Mouse (Mus musculus) ES-E14 (cell line): Measurements from ENCODE around the gene Olfr571. TPM values are rescaled to one million over a fixed set of nuclear protein-coding genes. Genes with fewer than 3 reads are reported as not detected.
A peak's percentile ranks its signal among the peaks of the same experiment; 100 is the strongest.

Experiments
- DNase-seq: peaks from one replicate; pipeline ENCODE4 v3.0.0-alpha.2; 2013; ENCODE audit warnings: low read depth, low spot score
- H3K27ac ChIP-seq: 2 replicates; pipeline ENCODE4 v1.5.1; 2012; ENCODE audit warnings: low read depth, mild to moderate bottlenecking, low read length, moderate library complexity, mixed read lengths; ENCODE audit not compliant: poor library complexity, insufficient read depth, severe bottlenecking
- H3K36me3 ChIP-seq: 2 replicates; pipeline ENCODE4 v1.6.1; 2012; ENCODE audit warnings: mild to moderate bottlenecking, low read length, moderate library complexity, mixed read lengths; ENCODE audit not compliant: control insufficient read depth, poor library complexity, insufficient read depth, severe bottlenecking
- H3K4me1 ChIP-seq, 2 experiments: fragments of 150-350 bp in 1 of 2; sonication (generic) in 1 of 2; 2 replicates each; pipeline ENCODE4 v1.6.1; 2012; ENCODE audit warnings: low read length in 2 of 2, mild to moderate bottlenecking in 1 of 2, mixed read lengths in 1 of 2; ENCODE audit not compliant: control insufficient read depth in 2 of 2, insufficient read depth in 2 of 2, poor library complexity in 1 of 2
- H3K4me3 ChIP-seq, 2 experiments: fragments of 150-350 bp in 1 of 2; sonication (generic) in 1 of 2; 2 replicates each; pipeline ENCODE4 v1.5.1; 2012; ENCODE audit warnings: low read length in 2 of 2, low read depth in 1 of 2, mild to moderate bottlenecking in 1 of 2, mixed read lengths in 1 of 2; ENCODE audit not compliant: insufficient read depth in 1 of 2, poor library complexity in 1 of 2, severe bottlenecking in 1 of 2
- H3K9ac ChIP-seq: 2 replicates; pipeline ENCODE4 v1.6.1; 2012; ENCODE audit warnings: low read depth, mild to moderate bottlenecking, low read length, mixed read lengths; ENCODE audit not compliant: poor library complexity, insufficient read depth, severe bottlenecking
- H3K9me3 ChIP-seq: fragments of 150-350 bp; sonication (generic); 2 replicates; pipeline ENCODE4 v1.6.1; 2012; ENCODE audit warnings: low read depth, mild to moderate bottlenecking, low read length; ENCODE audit not compliant: control insufficient read depth, insufficient read depth
- CHD2 ChIP-seq: IDR thresholded peaks from 2 replicates; pipeline ENCODE4 v1.6.1; 2014; ENCODE audit warnings: mild to moderate bottlenecking, low read depth, low read length, inconsistent platforms
- HCFC1 ChIP-seq: IDR thresholded peaks from 2 replicates; pipeline ENCODE4 v1.6.1; 2012; ENCODE audit warnings: low read length, inconsistent platforms, borderline replicate concordance; ENCODE audit not compliant: insufficient read depth
- MAFK ChIP-seq: IDR thresholded peaks from 2 replicates; pipeline ENCODE4 v1.6.1; 2014; ENCODE audit warnings: mild to moderate bottlenecking, low read depth, low read length, inconsistent platforms; ENCODE audit not compliant: insufficient read depth
- ZC3H11A ChIP-seq: IDR thresholded peaks from 2 replicates; pipeline ENCODE4 v1.6.1; 2012; ENCODE audit warnings: low read depth, mild to moderate bottlenecking, inconsistent platforms, low read length, borderline replicate concordance
- ZNF384 ChIP-seq: IDR thresholded peaks from 2 replicates; pipeline ENCODE4 v1.6.1; 2012; ENCODE audit warnings: low read depth, low read length, inconsistent platforms
- in situ Hi-C, 2 experiments: fragments of 600-800 bp; cut with MboI; formaldehyde crosslinking; loops; one replicate each; pipeline ENCODE4 v1.15.1; 2025; ENCODE audit warnings: low sequenced_read_pairs in 2 of 2, inconsistent platforms in 1 of 2; ENCODE audit not compliant: unreplicated experiment in 2 of 2
- total RNA-seq: library from RNA; depleted of rRNA; stranded (reverse); fragments of 300-350 nt; gene quantifications from 2 replicates; pipeline ENCODE4 v1.2.3, GENCODE M21; 2012; rRNA removed

Gene Olfr571
- total RNA-seq, 1 experiment = not detected

- no peak within 1 kb of the TSS for H3K4me3 ChIP-seq
- in situ Hi-C loops = no loop called here
- no peak within 1 kb of the TSS for H3K9ac ChIP-seq
- H3K36me3 ChIP-seq = no peaks in the 10 kb centered on the region
- no peak within 1 kb of the TSS for H3K27ac ChIP-seq
- no peaks in the 10 kb centered on the region for H3K4me1 ChIP-seq
- TF ChIP-seq CHD2 = no peak
- TF ChIP-seq ZC3H11A = no peak
- TF ChIP-seq MAFK = no peak
- DNase-seq = no peak
- no peaks in the 10 kb centered on the region for H3K9me3 ChIP-seq
Observed at GRCm38 (mm10) chr7:102858665-102859064, 58.7 kb downstream of the Olfr571 start, which contains the start of gene Olfr566. Gene Olfr566, minus strand, starts transcription at chr7:102858765.

GRCm38 (mm10) chr7:102855807-102856206, 61.5 kb downstream of the Olfr571 start:
- H3K4me3 ChIP-seq = no peak overlapping the region
- in situ Hi-C loops = no loop called here
- H3K36me3 ChIP-seq = no peaks in the 10 kb centered on the region
- no peaks in the 10 kb centered on the region for H3K4me1 ChIP-seq
- no peak for DNase-seq
- no peaks in the 10 kb centered on the region for H3K9me3 ChIP-seq
- TF ChIP-seq ZNF384 (no peak), HCFC1 (no peak), MAFK (peak; percentile 90), ZC3H11A (no peak), CHD2 (no peak)
- H3K27ac ChIP-seq = no peak overlapping the region
- no peak overlapping the region for H3K9ac ChIP-seq

Other genes with a start within 250 kb of the Olfr571 start
- 3.1 and 3.9 TPM in 2 replicates for gene Trim68, start 230.2 kb downstream of the Olfr571 start, total RNA-seq
- gene Olfr557, start 221.6 kb downstream of the Olfr571 start, total RNA-seq = not detected in 2 replicates
- gene Olfr558, start 215.3 kb downstream of the Olfr571 start, total RNA-seq = not detected in 2 replicates
- not detected in 2 replicates for gene Olfr33, start 198.5 kb downstream of the Olfr571 start, total RNA-seq
- not detected in 2 replicates for gene Olfr559, start 190.0 kb downstream of the Olfr571 start, total RNA-seq
- not detected in 2 replicates for gene Olfr560, start 158.2 kb downstream of the Olfr571 start, total RNA-seq
- gene Olfr78, start 158.1 kb downstream of the Olfr571 start, total RNA-seq = not detected in 2 replicates
- gene Olfr561, start 146.3 kb downstream of the Olfr571 start, total RNA-seq = not detected in 2 replicates
- not detected in 2 replicates for gene Olfr564, start 114.1 kb downstream of the Olfr571 start, total RNA-seq
- not detected in 2 replicates for gene Olfr566, start 58.8 kb downstream of the Olfr571 start, total RNA-seq
- not detected in 2 replicates for gene Olfr568, start 40.4 kb downstream of the Olfr571 start, total RNA-seq
- not detected in 2 replicates for gene Olfr569, start 26.7 kb downstream of the Olfr571 start, total RNA-seq
- not detected in 2 replicates for gene Olfr570, start 23.0 kb downstream of the Olfr571 start, total RNA-seq
- not detected in 2 replicates for gene Olfr572, start 6.9 kb upstream of the Olfr571 start, total RNA-seq
- not detected in 2 replicates for gene Olfr573-ps1, start 25.0 kb upstream of the Olfr571 start, total RNA-seq
- not detected in 2 replicates for gene Olfr574, start 30.9 kb upstream of the Olfr571 start, total RNA-seq
- not detected in 2 replicates for gene Olfr575, start 41.2 kb upstream of the Olfr571 start, total RNA-seq
- gene Olfr576, start 45.1 kb upstream of the Olfr571 start, total RNA-seq = not detected in 2 replicates
- gene Olfr577, start 58.4 kb upstream of the Olfr571 start, total RNA-seq = not detected in 2 replicates
- not detected in 2 replicates for gene Olfr578, start 71.8 kb upstream of the Olfr571 start, total RNA-seq
- not detected in 2 replicates for gene Olfr582, start 120.5 kb upstream of the Olfr571 start, total RNA-seq
- not detected in 2 replicates for gene Olfr583, start 133.8 kb upstream of the Olfr571 start, total RNA-seq
- not detected in 2 replicates for gene Olfr584, start 164.3 kb upstream of the Olfr571 start, total RNA-seq
- not detected in 2 replicates for gene Olfr585, start 180.2 kb upstream of the Olfr571 start, total RNA-seq
- not detected in 2 replicates for gene Olfr586, start 208.1 kb upstream of the Olfr571 start, total RNA-seq
- not detected in 2 replicates for gene Olfr588-ps1, start 223.3 kb upstream of the Olfr571 start, total RNA-seq
- not detected in 2 replicates for gene Olfr589, start 238.8 kb upstream of the Olfr571 start, total RNA-seq